Mouse (Mus musculus): ENCODE data around the gene Insig2. TPM values are rescaled to one million over a fixed set of nuclear protein-coding genes. Genes with fewer than 3 reads are reported as not detected.

Gene Insig2
- total and polyA plus RNA-seq, 3 experiments = 16.1 to 16.9 TPM; not detected in 1

- no peak for DNase-seq (ENCODE audit: low read depth, low spot score)
- TF ChIP-seq RAD21 (IDR thresholded peaks at IDR 0.05; ENCODE audit: low read depth, low read length) (no peak), ZNF384 (IDR thresholded peaks at IDR 0.05; ENCODE audit: low read depth, low read length) (no peak), ZKSCAN1 (IDR thresholded peaks at IDR 0.05; ENCODE audit: low read depth, low read length) (no peak), ZMIZ1 (IDR thresholded peaks at IDR 0.05; ENCODE audit: low read depth, low read length) (no peak)
- no peak overlapping the region for H3K4me3 ChIP-seq (ENCODE audit: control insufficient read depth in 1 of 2, insufficient read depth in 1 of 2, low read depth in 2 of 2, low read length in 2 of 2)
Observed at GRCm38 (mm10) chr1:121371449-121371848, 39.1 kb upstream of the Insig2 start.

GRCm38 (mm10) chr1:121367257-121367656 lies 34.9 kb upstream of the Insig2 start:
- no peak for TF ChIP-seq CHD1 (IDR thresholded peaks at IDR 0.05; ENCODE audit: low read depth, low read length)
- no peak for TF ChIP-seq GATA1 (IDR thresholded peaks at IDR 0.05; ENCODE audit: low read depth, low read length)
- no peak for TF ChIP-seq POLR2AphosphoS5 (IDR thresholded peaks at IDR 0.05; ENCODE audit: borderline replicate concordance, low read depth, low read length)
- TF ChIP-seq USF1 (IDR thresholded peaks at IDR 0.05; ENCODE audit: low read depth, low read length) = no peak
- TF ChIP-seq ETS1 (IDR thresholded peaks at IDR 0.05; ENCODE audit: low read depth, low read length) = no peak
- no peak for TF ChIP-seq POLR2A (IDR thresholded peaks at IDR 0.05; ENCODE audit: control insufficient read depth in 1 of 2, insufficient read depth in 1 of 2, low read depth in 1 of 2, low read length in 2 of 2, poor library complexity in 1 of 2)
- no peak for TF ChIP-seq MEF2A (IDR thresholded peaks at IDR 0.05; ENCODE audit: extremely low read depth, insufficient replicate concordance, low read depth, low read length, poor library complexity, severe bottlenecking)
- no peak for TF ChIP-seq MAFK (IDR thresholded peaks at IDR 0.05; ENCODE audit: borderline replicate concordance, low read depth, low read length)
- TF ChIP-seq MYC (IDR thresholded peaks at IDR 0.05; ENCODE audit: low read depth, low read length) = no peak
- TF ChIP-seq ELF1 (IDR thresholded peaks at IDR 0.05; ENCODE audit: low read depth, low read length) = no peak
- TF ChIP-seq ZKSCAN1 (IDR thresholded peaks at IDR 0.05; ENCODE audit: low read depth, low read length) = no peak
- no peak for TF ChIP-seq BHLHE40 (IDR thresholded peaks at IDR 0.05; ENCODE audit: borderline replicate concordance, low read depth, low read length)
- no peak for TF ChIP-seq HCFC1 (IDR thresholded peaks at IDR 0.05; ENCODE audit: low read depth, low read length)
- TF ChIP-seq CTCF (IDR thresholded peaks at IDR 0.05 in 2 of 3, conservative IDR thresholded peaks at IDR 0.05 in 1 of 3; ENCODE audit: control insufficient read depth in 1 of 3, insufficient read depth in 1 of 3, low read depth in 2 of 3, low read length in 3 of 3, poor library complexity in 1 of 3, severe bottlenecking in 1 of 3) = no peak
- no peak for TF ChIP-seq EP300 (IDR thresholded peaks at IDR 0.05; ENCODE audit: low read depth in 1 of 2, low read length in 2 of 2)
- TF ChIP-seq ZMIZ1 (IDR thresholded peaks at IDR 0.05; ENCODE audit: low read depth, low read length) = no peak
- TF ChIP-seq RCOR1 (IDR thresholded peaks at IDR 0.05; ENCODE audit: low read depth, low read length) = no peak
- no peaks in the 10 kb centered on the region for H3K9me3 ChIP-seq (replicated peaks; ENCODE audit: insufficient read depth, low read length)
- no peak overlapping the region for H3K9ac ChIP-seq (ENCODE audit: control insufficient read depth, low read depth, low read length, poor library complexity, severe bottlenecking)
- no peak for DNase-seq (ENCODE audit: low read depth, low spot score)
- no peak overlapping the region for H3K27ac ChIP-seq (ENCODE audit: control insufficient read depth, low read depth, low read length)
- no peaks in the 10 kb centered on the region for H3K4me1 ChIP-seq (ENCODE audit: control insufficient read depth in 1 of 2, insufficient read depth in 2 of 2, low read length in 2 of 2)
- no peaks in the 10 kb centered on the region; a peak in 1 of 4 replicates for H3K27me3 ChIP-seq (ENCODE audit: control insufficient read depth in 1 of 2, insufficient read depth in 2 of 2, low read length in 2 of 2)
- H3K4me3 ChIP-seq (ENCODE audit: control insufficient read depth in 1 of 2, insufficient read depth in 1 of 2, low read depth in 2 of 2, low read length in 2 of 2) = no peak overlapping the region
- H3K36me3 ChIP-seq (ENCODE audit: control insufficient read depth in 1 of 2, insufficient read depth in 2 of 2, low read length in 2 of 2) = no peaks in the 10 kb centered on the region
- no peaks in the 10 kb centered on the region for H3K79me2 ChIP-seq (ENCODE audit: control insufficient read depth, insufficient read depth, low read length, poor library complexity)

More at GRCm38 (mm10) chr1:121371449-121371848, 39.1 kb upstream of the Insig2 start:
- H3K4me1 ChIP-seq (ENCODE audit: control insufficient read depth in 1 of 2, insufficient read depth in 2 of 2, low read length in 2 of 2) = no peaks in the 10 kb centered on the region
- H3K27ac ChIP-seq (ENCODE audit: control insufficient read depth, low read depth, low read length) = no peak overlapping the region
- H3K27me3 ChIP-seq (ENCODE audit: control insufficient read depth in 1 of 2, insufficient read depth in 2 of 2, low read length in 2 of 2) = no peaks in the 10 kb centered on the region; a peak in 1 of 4 replicates
- no peak overlapping the region for H3K9ac ChIP-seq (ENCODE audit: control insufficient read depth, low read depth, low read length, poor library complexity, severe bottlenecking)
- no peaks in the 10 kb centered on the region for H3K9me3 ChIP-seq (replicated peaks; ENCODE audit: insufficient read depth, low read length)
- H3K36me3 ChIP-seq (ENCODE audit: control insufficient read depth in 1 of 2, insufficient read depth in 2 of 2, low read length in 2 of 2) = no peaks in the 10 kb centered on the region
- no peaks in the 10 kb centered on the region for H3K79me2 ChIP-seq (ENCODE audit: control insufficient read depth, insufficient read depth, low read length, poor library complexity)

All from MEL (cell line).